Mouse (Mus musculus) leukemia stem cell, adult 10-12 weeks (primary cell): ENCODE data around the gene Rab7. TPM values are rescaled to one million over a fixed set of nuclear protein-coding genes. Genes with fewer than 3 reads are reported as not detected.

Source experiments
- polyA plus RNA-seq: library from polyadenylated mRNA; stranded (reverse); fragments of >175 nt; gene quantifications from 2 replicates; pipeline ENCODE4 v1.2.3, GENCODE M21; 2012; ENCODE audit warnings: low replicate concordance

Gene Rab7
- 48.2 and 52.4 TPM in 2 replicates for polyA plus RNA-seq

DNA sequence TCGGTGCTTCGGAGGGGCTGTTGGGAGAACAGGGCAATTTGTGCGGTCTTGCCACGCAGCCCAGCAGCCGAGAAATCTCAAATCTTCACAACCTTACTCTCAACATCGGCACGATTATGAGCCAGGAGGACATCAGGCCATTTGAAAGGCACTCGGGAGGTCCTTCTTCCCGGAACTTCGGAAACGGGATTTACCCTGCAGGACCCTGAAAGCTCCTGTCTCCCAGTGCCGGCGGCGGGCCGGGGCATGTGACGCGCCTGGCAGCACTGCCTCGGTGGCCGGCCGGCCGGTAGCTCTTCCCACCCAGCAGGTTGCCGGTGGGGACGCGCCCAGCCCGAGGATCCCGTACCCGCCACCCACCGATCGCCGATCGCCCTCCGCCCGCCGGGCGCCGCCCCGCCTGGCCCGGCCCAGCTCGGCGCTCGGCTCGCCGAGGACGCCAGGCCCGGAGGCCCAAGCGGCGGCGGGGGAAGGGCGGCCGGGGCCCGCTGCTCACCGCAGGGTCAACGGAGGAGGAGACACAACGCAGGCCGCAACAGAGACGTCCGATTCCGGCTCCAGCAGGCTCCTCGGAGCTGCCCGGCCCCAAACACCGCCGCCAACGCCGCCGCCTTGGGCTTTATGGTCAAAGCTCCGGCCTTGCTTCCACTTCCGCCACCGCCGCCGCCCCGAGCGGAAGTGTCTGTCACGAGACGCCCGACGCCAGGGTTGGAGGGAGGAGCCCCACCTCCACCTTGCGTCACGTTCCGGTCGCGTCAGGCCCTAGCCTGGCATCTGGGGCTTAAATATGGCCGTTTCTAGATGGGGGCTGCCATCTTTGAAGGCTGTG, at the start of gene Rab7:
Rab7 (minus strand) TSS at position 694 of the 829 bp plus-strand sequence.

DNA sequence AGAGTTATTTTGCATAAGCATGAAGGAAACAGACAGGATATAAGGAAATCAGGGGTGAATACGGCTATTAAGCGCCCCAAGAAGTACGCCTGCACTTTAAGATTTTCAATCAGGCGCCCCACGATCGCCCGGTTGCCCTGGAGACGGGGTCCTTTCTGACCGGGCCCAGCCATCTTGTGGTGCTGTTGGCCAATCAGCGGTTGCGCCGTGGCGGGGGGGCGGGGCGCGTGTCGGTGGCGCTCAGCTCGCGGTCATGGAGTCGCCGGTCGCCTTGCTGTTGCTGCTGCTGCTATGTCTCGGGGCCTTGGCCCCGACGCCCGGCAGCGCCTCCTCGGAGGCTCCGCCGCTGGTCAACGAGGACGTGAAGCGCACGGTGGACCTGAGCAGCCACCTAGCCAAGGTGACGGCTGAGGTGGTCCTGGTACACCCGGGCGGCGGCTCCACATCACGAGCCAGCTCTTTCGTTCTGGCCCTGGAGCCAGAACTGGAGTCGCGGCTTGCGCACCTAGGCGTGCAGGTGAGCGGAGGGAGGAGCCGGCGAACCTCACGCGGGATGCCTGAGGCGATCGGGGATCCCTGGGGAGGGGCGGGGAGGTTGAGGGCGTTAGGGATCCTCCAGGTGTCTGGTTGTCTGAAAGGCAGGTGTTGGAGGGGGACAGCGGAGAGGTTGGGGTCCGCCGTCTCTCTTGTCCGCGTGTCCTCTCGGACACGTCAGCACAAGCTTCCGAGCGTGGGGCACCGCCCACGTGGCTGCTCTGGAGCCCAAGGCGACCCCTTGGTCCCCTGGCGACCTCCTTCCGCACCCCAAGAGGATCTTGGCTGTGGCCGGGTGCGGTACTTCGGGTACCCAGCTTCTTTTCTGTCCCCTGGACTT, 39.4 kb upstream of the Rab7 start, which contains the start of gene Rpn1:
Rpn1 (plus strand) TSS at position 205 of the 874 bp plus-strand sequence.

DNA sequence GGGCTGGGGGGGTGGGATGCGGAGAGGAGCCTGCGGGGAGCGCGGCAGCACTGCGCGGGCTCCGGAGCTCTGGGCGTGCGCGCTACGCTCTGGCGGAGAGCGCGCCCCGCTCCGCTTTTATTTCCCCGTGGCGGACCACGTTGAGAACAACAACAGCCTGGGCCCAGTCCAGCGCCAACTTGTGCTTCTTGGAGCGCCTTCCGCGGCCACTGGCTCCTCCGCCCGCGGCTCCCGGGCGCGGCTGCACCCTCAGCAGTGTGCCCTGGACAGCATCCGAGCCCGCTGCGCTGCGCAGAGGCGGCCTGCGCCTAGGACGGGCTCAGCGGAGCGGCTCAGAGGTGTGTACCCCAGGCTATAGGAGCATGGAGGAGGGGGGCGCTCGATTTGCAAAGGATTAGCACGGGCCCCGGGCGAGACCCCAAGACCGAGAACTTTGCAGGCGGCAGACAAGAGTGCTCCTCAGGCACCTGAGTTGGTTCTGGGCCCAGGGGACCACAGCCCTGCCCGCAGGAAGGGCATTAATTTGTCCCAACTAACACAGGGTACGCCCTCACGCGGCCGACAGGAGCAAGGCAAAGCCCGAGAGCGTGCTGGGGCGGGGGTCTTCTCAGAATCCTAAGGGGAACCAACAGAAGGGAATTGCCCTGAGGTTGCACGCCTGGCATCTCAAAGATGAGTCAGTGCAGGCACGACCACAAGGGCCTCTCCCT, 63.4 kb downstream of the Rab7 start, which contains the start of gene H1fx:
H1fx (minus strand) TSS at position 91 of the 710 bp plus-strand sequence.

Other genes with a start within 250 kb of the Rab7 start
- gene Rab43, start 233.1 kb downstream of the Rab7 start, polyA plus RNA-seq, result 26.9 and 208 TPM in 2 replicates
- 2.4 and 3.4 TPM in 2 replicates for gene Gm45140, start 209.5 kb downstream of the Rab7 start, polyA plus RNA-seq
- gene Isy1, start 206.5 kb downstream of the Rab7 start, polyA plus RNA-seq, result 23.5 and 28.8 TPM in 2 replicates
- gene Cnbp, start 194.2 kb downstream of the Rab7 start, polyA plus RNA-seq, result 46.2 and 97.5 TPM in 2 replicates
- 4.7 and 31.6 TPM in 2 replicates for gene Copg1, start 157.5 kb downstream of the Rab7 start, polyA plus RNA-seq
- 15.6 and 45.8 TPM in 2 replicates for gene Hmces, start 131.3 kb downstream of the Rab7 start, polyA plus RNA-seq
- gene H1fx, start 63.6 kb downstream of the Rab7 start, polyA plus RNA-seq, result 7.6 and 34.0 TPM in 2 replicates
- 36.3 and 68.9 TPM in 2 replicates for gene Rpn1, start 39.2 kb upstream of the Rab7 start, polyA plus RNA-seq
- gene Gata2, start 148.6 kb upstream of the Rab7 start, polyA plus RNA-seq, result 900 and 941 TPM in 2 replicates
- not detected in 2 replicates for gene Dnajb8, start 177.0 kb upstream of the Rab7 start, polyA plus RNA-seq